Mouse (Mus musculus) forebrain, embryonic 12.5 days (tissue): ENCODE results near the gene Snrpg. TPM values are rescaled to one million over a fixed set of nuclear protein-coding genes. Genes with fewer than 3 reads are reported as not detected.

Experiments used
- ATAC-seq: fragments of 200-750 bp; cut with Nextera tagmentation; 2 replicates; pipeline ENCODE4 v1.8.0; 2017; ENCODE audit warnings: moderate TSS enrichment; ENCODE audit not compliant: low FRiP score
- H3K27ac ChIP-seq: fragments of 300-500 bp; sonication (generic); 2 replicates; pipeline ENCODE4 v1.5.1; 2016; ENCODE audit warnings: mild to moderate bottlenecking
- H3K27me3 ChIP-seq: fragments of 300-500 bp; sonication (generic); 2 replicates; pipeline ENCODE4 v1.6.1; 2016; ENCODE audit warnings: mild to moderate bottlenecking
- H3K36me3 ChIP-seq: fragments of 300-500 bp; sonication (generic); replicated peaks from 2 replicates; pipeline ENCODE4 v1.6.1; 2016; ENCODE audit warnings: mild to moderate bottlenecking
- H3K4me1 ChIP-seq: fragments of 300-500 bp; sonication (generic); 2 replicates; pipeline ENCODE4 v1.6.1; 2016
- H3K4me2 ChIP-seq: fragments of 300-500 bp; sonication (generic); 2 replicates; pipeline ENCODE4 v1.6.1; 2016; ENCODE audit warnings: mild to moderate bottlenecking, moderate library complexity
- H3K4me3 ChIP-seq: fragments of 300-500 bp; sonication (generic); replicated peaks from 2 replicates; pipeline ENCODE4 v1.5.1; 2016; ENCODE audit warnings: mild to moderate bottlenecking
- H3K9ac ChIP-seq: fragments of 300-500 bp; sonication (generic); 2 replicates; pipeline ENCODE4 v1.6.1; 2016; ENCODE audit warnings: mild to moderate bottlenecking
- H3K9me3 ChIP-seq: fragments of 300-500 bp; sonication (generic); 2 replicates; pipeline ENCODE4 v1.6.1; 2016
- WGBS: fragments of 180-500 bp; shearing (Covaris S2); methylation state at CpG from one replicate; pipeline ENCODE4 v1.1.7; 2016; 5-methylcytosine and 5-hydroxymethylcytosine counted together
- polyA plus RNA-seq: library from polyadenylated mRNA; unstranded; fragments of >200 nt; fragmentation: Nextera tagmentation; extraction: Ambion mirVana; gene quantifications from 2 replicates; pipeline ENCODE4 v1.2.1, GENCODE M21; 2016

Snrpg gene
- polyA plus RNA-seq, 1 experiment from 2014 or later: 720 TPM

- no peak overlapping the region for H3K27ac ChIP-seq
- no peak overlapping the region for H3K9ac ChIP-seq
- H3K9me3 ChIP-seq: no peaks in the 10 kb centered on the region
- no peak for ATAC-seq
- 78% methylated on average over 2 of the region's 2 CpGs for WGBS
- H3K4me2 ChIP-seq: no peak overlapping the region
- H3K4me3 ChIP-seq: no peak overlapping the region
- peaks cover 6% of the 10 kb centered on the region for H3K4me1 ChIP-seq
- H3K27me3 ChIP-seq: no peaks in the 10 kb centered on the region
- H3K36me3 ChIP-seq: no peaks in the 10 kb centered on the region
Measured at GRCm38 (mm10) chr6:86346063-86346462, 25.0 kb upstream of the Snrpg start.

DNA sequence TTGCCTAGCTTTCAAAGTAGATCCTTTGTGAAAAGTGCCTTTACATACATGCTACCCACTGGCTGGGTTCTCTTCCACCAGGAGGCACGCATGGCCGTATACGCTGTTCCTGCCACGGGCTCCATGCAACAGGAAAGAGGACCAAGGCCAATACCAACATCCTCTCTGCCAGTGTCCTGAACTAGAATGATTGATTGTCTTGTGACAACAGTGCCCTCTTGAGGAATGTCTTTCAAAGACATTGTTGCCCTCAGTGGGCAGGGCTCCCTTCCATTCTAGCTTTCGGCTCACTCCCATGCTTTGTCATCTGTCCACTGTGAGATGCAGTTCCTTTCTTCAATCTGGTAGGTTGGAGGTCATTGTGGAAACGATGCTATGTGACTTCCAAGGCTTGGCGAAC is 21.8 kb upstream of the Snrpg start:
- H3K9me3 ChIP-seq: no peaks in the 10 kb centered on the region

DNA sequence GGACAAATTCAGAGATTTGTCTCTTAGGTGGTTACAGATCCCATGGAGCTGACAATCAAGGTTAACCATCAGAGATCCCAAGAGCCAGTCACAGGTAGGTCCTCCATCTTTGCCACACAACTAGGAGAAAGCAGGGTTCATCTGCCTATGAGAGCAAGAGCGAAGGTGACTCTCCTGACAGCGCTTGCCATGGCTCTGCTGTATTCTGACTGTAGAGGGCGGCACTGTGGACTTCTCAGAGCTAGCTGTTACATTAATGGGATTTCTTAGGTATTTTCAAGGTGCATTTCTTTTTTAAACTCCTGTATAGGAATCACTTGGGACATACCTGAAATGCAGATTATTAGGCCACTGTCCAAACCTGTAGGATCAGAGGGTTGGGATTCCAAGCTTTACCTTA is 16.2 kb upstream of the Snrpg start:
- no peaks in the 10 kb centered on the region for H3K27me3 ChIP-seq
- no peak overlapping the region for H3K4me3 ChIP-seq
- no peak overlapping the region for H3K9ac ChIP-seq
- H3K4me1 ChIP-seq: no peaks in the 10 kb centered on the region
- WGBS: 42% methylated on average over 3 of the region's 3 CpGs
- H3K27ac ChIP-seq: no peak overlapping the region
- no peak overlapping the region for H3K4me2 ChIP-seq
- no peaks in the 10 kb centered on the region for H3K36me3 ChIP-seq
- ATAC-seq: no peak
- no peaks in the 10 kb centered on the region for H3K9me3 ChIP-seq

More for the DNA sequence above, 21.8 kb upstream of the Snrpg start:
- Histone ChIP-seq H3K27me3 (no peaks in the 10 kb centered on the region), H3K36me3 (no peaks in the 10 kb centered on the region), H3K4me3 (no peak overlapping the region), H3K27ac (no peak overlapping the region), H3K4me2 (no peak overlapping the region), H3K4me1 (no peaks in the 10 kb centered on the region), H3K9ac (no peak overlapping the region)
- WGBS: 62% methylated on average over 7 of the region's 7 CpGs
- no peak for ATAC-seq

- Histone ChIP-seq H3K27me3 (no peaks in the 10 kb centered on the region), H3K4me1 (no peaks in the 10 kb centered on the region), H3K27ac (no peak overlapping the region), H3K9ac (no peak overlapping the region), H3K9me3 (no peaks in the 10 kb centered on the region), H3K4me2 (no peak overlapping the region), H3K4me3 (no peak overlapping the region), H3K36me3 (no peaks in the 10 kb centered on the region)
- WGBS: 80% methylated on average over 9 of the region's 9 CpGs
- no peak for ATAC-seq
Measured at GRCm38 (mm10) chr6:86356956-86357355, 14.1 kb upstream of the Snrpg start.

- Histone ChIP-seq H3K4me2 (no peak overlapping the region), H3K4me3 (no peak overlapping the region), H3K9me3 (no peaks in the 10 kb centered on the region), H3K27me3 (no peaks in the 10 kb centered on the region), H3K9ac (no peak overlapping the region), H3K27ac (no peak overlapping the region), H3K4me1 (peaks cover 7% of the 10 kb centered on the region; the same call in 1 of the 2 replicates), H3K36me3 (no peaks in the 10 kb centered on the region)
- 53% methylated on average over 7 of the region's 7 CpGs for WGBS
- no peak for ATAC-seq
Measured at GRCm38 (mm10) chr6:86360691-86361090, 10.4 kb upstream of the Snrpg start.

- Histone ChIP-seq H3K4me1 (peaks cover 12% of the 10 kb centered on the region), H3K27ac (no peak overlapping the region), H3K27me3 (no peaks in the 10 kb centered on the region), H3K4me3 (no peak overlapping the region), H3K9ac (no peak overlapping the region), H3K4me2 (no peak overlapping the region), H3K36me3 (no peaks in the 10 kb centered on the region), H3K9me3 (no peaks in the 10 kb centered on the region)
- ATAC-seq: no peak
- 88% methylated on average over 7 of the region's 7 CpGs for WGBS
Measured at GRCm38 (mm10) chr6:86361373-86361772, 9.7 kb upstream of the Snrpg start.

DNA sequence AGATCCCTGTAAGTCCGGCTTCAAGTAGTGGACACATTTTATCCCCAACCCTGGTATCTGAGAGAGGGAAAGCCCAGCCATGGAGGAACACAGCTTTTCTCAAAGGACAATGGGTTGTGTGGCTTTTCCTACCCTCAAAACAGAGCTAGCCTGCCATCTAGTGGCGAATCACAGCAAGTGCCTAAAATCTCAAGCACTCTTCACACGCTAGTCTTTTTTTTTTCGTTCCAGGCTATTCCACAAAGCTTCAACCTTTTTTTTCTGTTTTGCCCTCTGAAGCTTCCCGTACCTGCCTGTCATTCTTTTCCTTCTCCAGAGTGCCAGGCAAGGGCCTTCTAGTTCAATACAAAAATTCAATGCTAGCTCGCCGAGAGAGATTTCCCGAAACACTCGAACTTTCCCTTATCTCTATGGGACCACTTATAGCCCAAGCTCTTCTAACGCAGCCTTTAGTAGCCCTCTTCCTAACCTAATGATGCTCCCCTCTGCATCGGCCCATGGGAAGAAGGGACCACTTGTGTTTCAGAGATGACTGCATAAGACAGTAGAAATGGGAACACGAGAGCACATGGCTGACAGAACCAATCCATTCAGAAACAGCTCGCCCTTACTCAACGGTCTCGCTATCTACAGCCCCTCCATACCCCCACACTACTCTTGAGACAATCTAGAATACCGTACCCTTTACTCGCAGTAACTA is 6.5 kb upstream of the Snrpg start:
- H3K27me3 ChIP-seq: no peaks in the 10 kb centered on the region
- no peaks in the 10 kb centered on the region for H3K9me3 ChIP-seq
- H3K9ac ChIP-seq: peak overlapping the region; percentile 87
- peak overlapping the region; percentile 72 for H3K4me3 ChIP-seq
- WGBS: 4% methylated on average over 17 of the region's 17 CpGs
- ATAC-seq: peak; percentile 37
- H3K4me1 ChIP-seq: peaks cover 16% of the 10 kb centered on the region
- H3K4me2 ChIP-seq: peak overlapping the region; percentile 83
- peaks cover 14% of the 10 kb centered on the region for H3K36me3 ChIP-seq
- H3K27ac ChIP-seq: peak overlapping the region; percentile 81

- H3K9ac ChIP-seq: peak within 1 kb of the TSS; percentile 87
- H3K4me1 ChIP-seq: peaks cover 18% of the 10 kb centered on the region
- no peaks in the 10 kb centered on the region for H3K9me3 ChIP-seq
- peak within 1 kb of the TSS; percentile 76 for H3K27ac ChIP-seq
- WGBS: under 1% methylated on average over 68 of the region's 76 CpGs
- peaks cover 14% of the 10 kb centered on the region for H3K36me3 ChIP-seq
- H3K4me2 ChIP-seq: peak within 1 kb of the TSS; percentile 83
- ATAC-seq: peak; percentile 95
- no peaks in the 10 kb centered on the region for H3K27me3 ChIP-seq
- H3K4me3 ChIP-seq: peak within 1 kb of the TSS; percentile 72
Measured at GRCm38 (mm10) chr6:86365371-86366124, 5.6 kb upstream of the Snrpg start, which contains the start of gene Fam136a. Gene Fam136a (plus strand): TSS chr6:86365646.

- peaks cover 14% of the 10 kb centered on the region for H3K36me3 ChIP-seq
- no peak; the same call in 1 of the 2 replicates for ATAC-seq
- no peaks in the 10 kb centered on the region for H3K27me3 ChIP-seq
- H3K9ac ChIP-seq: peak overlapping the region; percentile 87
- no peaks in the 10 kb centered on the region for H3K9me3 ChIP-seq
- H3K27ac ChIP-seq: peak overlapping the region; percentile 76
- WGBS: 43% methylated on average over 25 of the region's 25 CpGs
- H3K4me2 ChIP-seq: peak overlapping the region; percentile 83
- peaks cover 23% of the 10 kb centered on the region for H3K4me1 ChIP-seq
- H3K4me3 ChIP-seq: peak overlapping the region; percentile 72
Measured at GRCm38 (mm10) chr6:86366125-86366852, 4.8 kb upstream of the Snrpg start.

- Histone ChIP-seq H3K4me1 (peaks cover 23% of the 10 kb centered on the region), H3K4me3 (peak overlapping the region; percentile 72), H3K4me2 (peak overlapping the region; percentile 83), H3K9ac (peak overlapping the region; percentile 87), H3K9me3 (no peaks in the 10 kb centered on the region), H3K36me3 (peaks cover 14% of the 10 kb centered on the region), H3K27ac (peak overlapping the region; percentile 76; the same call in 1 of the 2 replicates), H3K27me3 (no peaks in the 10 kb centered on the region)
- ATAC-seq: no peak
- WGBS: 81% methylated on average over 2 of the region's 2 CpGs
Measured at GRCm38 (mm10) chr6:86366853-86367249, 4.3 kb upstream of the Snrpg start.

GRCm38 (mm10) chr6:86368479-86368878 is 2.6 kb upstream of the Snrpg start:
- H3K4me1 ChIP-seq: peaks cover 39% of the 10 kb centered on the region
- ATAC-seq: no peak
- H3K9ac ChIP-seq: no peak overlapping the region
- no peaks in the 10 kb centered on the region for H3K27me3 ChIP-seq
- no peak overlapping the region for H3K27ac ChIP-seq
- H3K4me3 ChIP-seq: no peak overlapping the region
- no peaks in the 10 kb centered on the region for H3K9me3 ChIP-seq
- peaks cover 16% of the 10 kb centered on the region for H3K36me3 ChIP-seq
- 90% methylated on average over 5 of the region's 5 CpGs for WGBS
- no peak overlapping the region for H3K4me2 ChIP-seq

GRCm38 (mm10) chr6:86370093-86370713 is 901 bp upstream of the Snrpg start:
- H3K9me3 ChIP-seq: no peaks in the 10 kb centered on the region
- H3K36me3 ChIP-seq: peaks cover 24% of the 10 kb centered on the region
- peak overlapping the region; percentile 87 for H3K4me2 ChIP-seq
- H3K27ac ChIP-seq: peak overlapping the region; percentile 92; the same call in 1 of the 2 replicates
- WGBS: 60% methylated on average over 3 of the region's 3 CpGs
- no peak for ATAC-seq
- H3K9ac ChIP-seq: peak overlapping the region; percentile 67; the same call in 1 of the 2 replicates
- H3K4me1 ChIP-seq: peaks cover 33% of the 10 kb centered on the region
- no peaks in the 10 kb centered on the region for H3K27me3 ChIP-seq
- H3K4me3 ChIP-seq: no peak overlapping the region; the same call in 1 of the 2 replicates
